In genomic region chr10:62919925-62920765, GRCm38 (mm10) we compare ENCODE assay signal across 8 mouse cellular contexts. TPM values are rescaled to one million over a fixed set of nuclear protein-coding genes. Genes with fewer than 3 reads are reported as not detected.
DNase-seq lines count a peak whose midpoint lies in the region; ATAC-seq and TF ChIP-seq lines count a peak whose summit lies in the region.

Gene Slc25a16 (plus strand): TSS chr10:62920633.

- H3K4me3 ChIP-seq in embryonic facial prominence, embryonic 14.5 days (ENCODE audit: low read depth, low read length): peak within 1 kb of the TSS; percentile 74
- peak within 1 kb of the TSS; percentile 100 for H3K4me3 ChIP-seq in heart, adult 2 months
- H3K4me3 ChIP-seq in limb, embryonic 13.5 days: peak within 1 kb of the TSS; percentile 98
- peak within 1 kb of the TSS; percentile 98 for H3K4me3 ChIP-seq in midbrain, embryonic 16.5 days (ENCODE audit: low read depth, low read length)

- no peaks in the 10 kb centered on the region for H3K27me3 ChIP-seq in embryonic facial prominence, embryonic 14.5 days (replicated peaks; ENCODE audit: control insufficient read depth, insufficient read depth, low read length)
- H3K27me3 ChIP-seq in heart, adult 2 months (ENCODE audit: control insufficient read depth, insufficient read depth, low read length): no peaks in the 10 kb centered on the region
- H3K27me3 ChIP-seq in limb, embryonic 13.5 days: no peaks in the 10 kb centered on the region
- no peaks in the 10 kb centered on the region for H3K27me3 ChIP-seq in midbrain, embryonic 16.5 days (ENCODE audit: control insufficient read depth, insufficient read depth, low read depth, low read length)

- intact Hi-C loops in heart, adult 2 months (cut with DNase I): loop anchor here (2.0 kb wide), 1 partner anchor 103 kb away; no protein-coding TSS in a partner anchor

- WGBS in embryonic facial prominence, embryonic 14.5 days: 6% methylated on average over 38 of the region's 50 CpGs
- WGBS in heart, adult 2 months: 5% methylated on average over 49 of the region's 50 CpGs
- 3% methylated on average over 50 of the region's 50 CpGs for WGBS in limb, embryonic 13.5 days
- WGBS in midbrain, embryonic 16.5 days: 7% methylated on average over 50 of the region's 50 CpGs

- peak; percentile 77 for DNase-seq in 3T3-L1 (ENCODE audit: low read depth, low spot score)
- DNase-seq in adrenal gland, postnatal 4 days (ENCODE audit: low spot score in 2 of 2): peak; percentile 88 to 89
- DNase-seq in embryonic facial prominence, embryonic 14.5 days (ENCODE audit: low spot score): peak; percentile 94
- DNase-seq in heart, adult 2 months: peak; percentile 93 to 95
- DNase-seq in kidney, adult 8-10 months: peak; percentile 85 to 91
- peak; percentile 86 to 93 for DNase-seq in spleen, postnatal 10 days (ENCODE audit: low spot score in 2 of 2)

- peaks cover 3% of the 10 kb centered on the region; the same call in 1 of the 2 replicates for H3K79me2 ChIP-seq in heart, adult 2 months (replicated peaks; ENCODE audit: control insufficient read depth, insufficient read depth, low read length)

- ATAC-seq in embryonic facial prominence, embryonic 14.5 days (ENCODE audit: low read depth): peak; percentile 98
- ATAC-seq in limb, embryonic 13.5 days (ENCODE audit: low FRiP score, low read depth): peak; percentile 96
- ATAC-seq in midbrain, embryonic 16.5 days: peak; percentile 98

- peak; percentile 77; the same call in 1 of the 2 replicates for TF ChIP-seq POLR2A in heart, adult 2 months (IDR thresholded peaks at IDR 0.05; ENCODE audit: insufficient read depth, low read depth, low read length)

- H3K27ac ChIP-seq in embryonic facial prominence, embryonic 14.5 days (replicated peaks; ENCODE audit: low read depth, low read length): peak within 1 kb of the TSS; percentile 80
- peak within 1 kb of the TSS; percentile 97 for H3K27ac ChIP-seq in heart, adult 2 months
- peak within 1 kb of the TSS; percentile 61 for H3K27ac ChIP-seq in limb, embryonic 13.5 days
- H3K27ac ChIP-seq in midbrain, embryonic 16.5 days (ENCODE audit: low read length): peak within 1 kb of the TSS; percentile 91

- peaks cover 10% of the 10 kb centered on the region; the same call in 1 of the 2 replicates for H3K4me1 ChIP-seq in embryonic facial prominence, embryonic 14.5 days (ENCODE audit: control insufficient read depth, insufficient read depth, low read length)
- H3K4me1 ChIP-seq in heart, adult 2 months (ENCODE audit: control insufficient read depth, insufficient read depth, low read length): peaks cover 6% of the 10 kb centered on the region
- peaks cover 12% of the 10 kb centered on the region for H3K4me1 ChIP-seq in limb, embryonic 13.5 days
- H3K4me1 ChIP-seq in midbrain, embryonic 16.5 days (ENCODE audit: control insufficient read depth, insufficient read depth, low read length): peaks cover 14% of the 10 kb centered on the region

- no peaks in the 10 kb centered on the region for H3K9me3 ChIP-seq in embryonic facial prominence, embryonic 14.5 days (ENCODE audit: control insufficient read depth, low read length)
- H3K9me3 ChIP-seq in limb, embryonic 13.5 days: no peaks in the 10 kb centered on the region
- H3K9me3 ChIP-seq in midbrain, embryonic 16.5 days (replicated peaks; ENCODE audit: control insufficient read depth, low read length, poor library complexity, severe bottlenecking): no peaks in the 10 kb centered on the region

- TF ChIP-seq EP300 in heart, adult 2 months (IDR thresholded peaks at IDR 0.05; ENCODE audit: insufficient read depth, low read depth, low read length): 0 out of 2 replicates have a peak, but pooled peaks have one; percentile 67

- no peaks in the 10 kb centered on the region for H3K36me3 ChIP-seq in embryonic facial prominence, embryonic 14.5 days (ENCODE audit: control insufficient read depth, insufficient read depth, low read length)
- no peaks in the 10 kb centered on the region for H3K36me3 ChIP-seq in heart, adult 2 months (ENCODE audit: control insufficient read depth, insufficient read depth, low read length)
- H3K36me3 ChIP-seq in limb, embryonic 13.5 days: no peaks in the 10 kb centered on the region
- no peaks in the 10 kb centered on the region for H3K36me3 ChIP-seq in midbrain, embryonic 16.5 days (ENCODE audit: control insufficient read depth, insufficient read depth, low read length)

- H3K4me2 ChIP-seq in embryonic facial prominence, embryonic 14.5 days (ENCODE audit: low read depth, low read length): peak within 1 kb of the TSS; percentile 96
- peak within 1 kb of the TSS; percentile 78 for H3K4me2 ChIP-seq in limb, embryonic 13.5 days (replicated peaks)
- H3K4me2 ChIP-seq in midbrain, embryonic 16.5 days (ENCODE audit: low read length): peak within 1 kb of the TSS; percentile 87

- H3K9ac ChIP-seq in embryonic facial prominence, embryonic 14.5 days (ENCODE audit: low read depth, low read length): peak within 1 kb of the TSS; percentile 86
- peak within 1 kb of the TSS; percentile 98 for H3K9ac ChIP-seq in heart, adult 2 months (ENCODE audit: low read depth, low read length)
- H3K9ac ChIP-seq in limb, embryonic 13.5 days: peak within 1 kb of the TSS; percentile 92
- H3K9ac ChIP-seq in midbrain, embryonic 16.5 days (ENCODE audit: low read depth, low read length): peak within 1 kb of the TSS; percentile 99

- no peak for TF ChIP-seq CTCF in heart, adult 2 months (IDR thresholded peaks at IDR 0.05)

RNA-seq across cellular contexts. Expression of gene Slc25a16, which starts in this region (rescaled TPM):
- total RNA-seq in adrenal gland, postnatal 4 days (2021): 10 to 100 TPM; 34.3 to 36.6 TPM
- polyA plus RNA-seq in embryonic facial prominence, embryonic 14.5 days (2014; fragmentation: Nextera tagmentation; extraction: Ambion mirVana): 13.9 and 15.0 TPM in 2 replicates
- 10 to 100 TPM; 20.4 to 27.1 TPM for total RNA-seq in heart, adult 2 months (2021)
- 21.7 and 35.8 TPM in 2 replicates for polyA plus RNA-seq in heart, adult 2 months (2012; rRNA removed)
- 10.9 and 12.0 TPM in 2 replicates for polyA plus RNA-seq in limb, embryonic 13.5 days (2015; fragmentation: Nextera tagmentation; extraction: Ambion mirVana)
- polyA plus RNA-seq in midbrain, embryonic 16.5 days (2015; fragmentation: Nextera tagmentation; extraction: Ambion mirVana): 15.1 and 15.4 TPM in 2 replicates

Comparison
In these comparisons a context has a peak if more than half of its experiments do, and no peak if none do; other contexts are left out.
1. Peak in every context shown above with its lines: DNase-seq, ATAC-seq, H3K4me3 ChIP-seq and H3K27ac ChIP-seq.